Mouse (Mus musculus) CH12F3 (cell line): ENCODE measurements around the gene Dnajb5.

ENCODE experiments used
- in situ Hi-C: fragments of 300-500 bp; cut with MboI; formaldehyde crosslinking; loops from 2 replicates; pipeline ENCODE4 v1.14.3; 2020; ENCODE audit warnings: low sequenced_read_pairs

Gene Dnajb5

DNA sequence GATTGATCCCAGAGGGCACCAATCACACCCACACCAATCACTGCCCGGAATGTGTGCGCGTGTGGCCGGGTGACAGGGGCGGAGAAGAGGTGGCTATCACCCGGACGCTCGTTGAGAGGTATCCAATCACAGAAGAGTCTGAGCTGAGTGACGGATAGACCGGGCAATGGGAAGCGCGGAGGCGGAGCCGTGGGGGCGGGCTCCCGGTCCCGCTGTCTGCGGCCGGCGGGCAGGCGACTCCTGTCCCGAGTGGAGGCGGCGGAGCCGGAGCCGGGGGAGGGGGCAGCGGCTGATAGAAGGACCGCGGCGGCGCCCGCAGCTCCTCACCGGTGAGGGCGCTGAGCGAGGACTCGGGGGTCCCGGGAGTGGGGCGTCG lies at the start of gene Dnajb5:
Gene Dnajb5 (plus strand): TSS at position 139 of the 376 bp plus-strand sequence.
- in situ Hi-C loops = no loop called here

DNA sequence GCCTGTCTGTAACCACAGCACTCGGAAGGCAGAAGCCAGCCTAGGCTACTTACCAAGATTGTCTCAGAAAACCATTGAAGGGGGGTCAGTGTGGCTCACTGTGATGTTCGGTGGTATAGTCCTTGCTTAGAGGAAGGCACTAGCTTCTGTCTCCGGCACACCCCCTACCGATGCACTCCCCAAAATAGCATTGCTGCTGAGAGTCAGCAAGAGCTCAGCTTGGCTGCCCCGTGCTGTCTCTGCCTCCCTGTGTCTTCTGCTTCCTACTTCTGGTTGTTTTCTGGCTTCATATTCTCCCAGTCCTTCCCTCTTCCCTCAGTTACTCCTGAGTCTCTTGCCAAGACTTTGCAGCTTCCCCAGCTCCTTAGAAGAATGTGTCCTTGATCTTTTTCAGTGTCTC lies 48.7 kb upstream of the Dnajb5 start:
- in situ Hi-C loops = no loop called here

GRCm38 (mm10) chr4:42902174-42902573 lies 47.4 kb upstream of the Dnajb5 start:
- in situ Hi-C loops = no loop called here

DNA sequence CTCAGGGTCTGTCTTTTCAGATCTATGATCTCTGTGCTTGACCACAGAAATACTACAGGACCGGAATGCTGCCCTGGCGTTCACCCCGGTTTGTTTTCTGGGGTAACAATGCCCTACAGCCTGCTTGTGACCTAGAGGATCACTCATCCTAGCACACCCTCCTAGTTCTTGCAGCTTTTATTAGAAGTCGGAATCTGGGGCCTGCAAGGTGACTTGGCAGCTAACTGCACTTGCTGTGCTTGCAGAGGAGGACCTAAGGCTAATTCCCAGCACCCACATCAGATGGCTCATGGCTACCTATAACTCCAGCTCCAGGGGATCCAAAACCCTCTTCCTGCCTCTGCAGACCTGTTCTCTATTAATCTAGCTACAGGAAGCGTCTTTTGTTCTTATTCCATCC lies 46.9 kb upstream of the Dnajb5 start:
- in situ Hi-C loops = no loop called here

GRCm38 (mm10) chr4:42903942-42904341 lies 45.7 kb upstream of the Dnajb5 start:
- in situ Hi-C loops = no loop called here

- in situ Hi-C loops = no loop called here
These were observed 45.1 kb upstream of the Dnajb5 start for GRCm38 (mm10) chr4:42904523-42904922.

- in situ Hi-C loops = no loop called here
These were observed 44.6 kb upstream of the Dnajb5 start for GRCm38 (mm10) chr4:42904966-42905365.

GRCm38 (mm10) chr4:42913391-42913790 lies 36.2 kb upstream of the Dnajb5 start:
- in situ Hi-C loops = no loop called here

DNA sequence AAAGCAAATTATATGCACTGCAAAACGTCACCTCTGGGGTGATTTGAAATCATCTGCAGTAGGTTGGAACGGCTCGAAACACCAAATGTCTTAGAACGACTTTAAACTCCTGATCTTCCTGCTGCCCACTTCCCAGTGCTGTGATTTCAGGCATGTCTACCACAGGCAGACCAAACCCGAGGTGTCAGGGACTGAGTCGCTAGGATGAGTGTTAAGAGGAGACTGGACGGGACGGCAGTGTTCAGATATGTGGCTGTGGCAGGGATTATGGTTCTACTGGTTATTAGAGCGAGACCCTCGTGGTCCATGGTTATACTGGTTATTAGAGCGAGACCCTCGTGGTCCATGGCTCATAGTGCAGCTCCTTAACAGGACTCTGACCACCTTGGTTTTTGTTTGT lies 34.3 kb upstream of the Dnajb5 start:
- in situ Hi-C loops = no loop called here

DNA sequence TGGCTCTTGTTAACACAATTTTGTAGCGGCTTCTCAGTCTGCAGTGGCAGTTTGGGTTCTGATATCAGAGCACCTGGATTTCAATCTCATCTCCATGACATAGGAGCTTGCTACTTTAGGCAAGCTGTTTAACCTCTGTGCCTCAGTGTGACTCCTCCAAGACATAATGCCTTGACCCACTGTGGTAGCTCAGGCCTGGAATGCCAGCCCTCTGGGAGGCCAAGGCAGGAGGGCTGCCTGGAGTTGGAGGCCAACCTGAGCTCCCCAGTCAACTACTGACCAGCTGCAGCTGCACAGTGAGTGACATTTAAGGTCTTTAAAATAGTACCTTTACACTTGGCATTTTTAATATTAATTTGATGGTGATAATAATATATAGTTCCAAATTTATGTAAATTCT lies 33.6 kb upstream of the Dnajb5 start:
- in situ Hi-C loops = no loop called here

GRCm38 (mm10) chr4:42916617-42917401 lies 32.8 kb upstream of the Dnajb5 start, which contains the start of gene Phf24:
Phf24 (plus strand) TSS chr4:42916660.
- in situ Hi-C loops = no loop called here

GRCm38 (mm10) chr4:42917402-42917774 lies 32.2 kb upstream of the Dnajb5 start:
- in situ Hi-C loops = no loop called here

DNA sequence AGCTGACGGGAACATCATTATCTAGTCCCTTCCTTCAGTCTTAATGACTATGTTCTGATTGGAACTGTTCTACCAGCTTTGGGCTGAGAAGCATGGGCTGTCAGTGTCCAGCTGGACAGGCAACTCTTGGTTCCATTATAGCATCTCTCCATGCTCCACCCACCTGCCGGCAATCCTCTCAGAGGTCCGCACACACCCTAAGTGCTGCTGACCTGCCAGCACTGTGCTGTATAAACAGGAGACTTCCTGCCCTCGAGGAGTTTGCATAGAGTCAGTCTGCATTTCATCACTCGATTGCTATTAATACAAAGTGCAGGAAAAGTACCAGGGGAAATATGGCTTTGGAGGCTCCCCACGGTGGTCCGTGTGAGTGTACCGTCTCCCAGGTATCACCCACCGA lies 28.9 kb upstream of the Dnajb5 start:
- in situ Hi-C loops = no loop called here

GRCm38 (mm10) chr4:42921536-42921935 lies 28.1 kb upstream of the Dnajb5 start:
- in situ Hi-C loops = no loop called here

DNA sequence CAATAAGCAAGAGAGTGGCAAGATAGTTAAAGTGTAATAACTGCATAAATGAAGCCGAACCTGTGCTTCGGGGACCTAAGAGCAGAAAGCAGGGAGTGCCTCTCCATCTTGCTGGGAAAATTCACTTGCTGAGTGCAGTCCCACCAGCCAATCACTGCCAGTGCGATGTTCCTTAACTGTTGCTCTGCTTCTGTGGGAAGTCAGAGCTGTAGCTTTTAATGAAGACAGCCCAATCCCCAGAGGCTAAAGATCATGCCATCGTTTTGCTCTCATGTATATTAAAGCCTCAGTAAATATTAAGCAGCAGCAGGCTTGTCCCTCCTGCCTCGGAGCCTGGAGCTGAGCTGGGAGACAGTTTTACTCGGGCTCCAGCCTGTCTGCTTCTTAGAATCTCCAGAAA lies 27.6 kb upstream of the Dnajb5 start:
- in situ Hi-C loops = no loop called here

- in situ Hi-C loops = no loop called here
These were observed 27.2 kb upstream of the Dnajb5 start for GRCm38 (mm10) chr4:42922461-42922860.

DNA sequence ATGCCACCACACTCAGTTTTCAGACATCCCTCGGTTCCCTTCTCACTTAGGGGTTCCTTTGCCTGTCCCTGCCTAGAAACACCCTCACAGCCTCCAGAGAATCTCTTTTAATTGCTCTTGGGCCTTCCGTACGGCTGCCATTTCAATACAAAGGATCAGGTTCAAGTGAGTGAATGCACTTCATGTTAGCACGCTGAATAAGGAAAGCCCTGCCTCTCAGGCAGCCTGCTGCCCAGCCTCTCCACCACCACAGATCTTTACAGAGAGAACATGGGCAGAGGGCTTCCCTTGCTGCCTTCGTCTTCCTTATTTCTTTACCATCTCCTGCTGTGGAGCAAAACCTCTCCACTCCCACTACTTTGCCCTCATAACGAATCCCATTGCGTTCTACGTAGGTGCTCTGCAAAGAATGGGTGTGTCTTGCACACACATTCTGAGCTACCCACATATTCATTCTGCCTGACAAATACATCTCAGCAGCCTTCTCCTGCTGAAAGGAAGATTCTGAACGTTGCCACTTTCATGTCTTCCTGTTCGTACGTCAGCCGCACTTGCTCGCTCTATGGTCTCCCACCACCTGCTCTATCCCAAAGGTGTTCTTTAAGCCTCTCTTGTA lies 25.4 kb upstream of the Dnajb5 start:
- in situ Hi-C loops = no loop called here

DNA sequence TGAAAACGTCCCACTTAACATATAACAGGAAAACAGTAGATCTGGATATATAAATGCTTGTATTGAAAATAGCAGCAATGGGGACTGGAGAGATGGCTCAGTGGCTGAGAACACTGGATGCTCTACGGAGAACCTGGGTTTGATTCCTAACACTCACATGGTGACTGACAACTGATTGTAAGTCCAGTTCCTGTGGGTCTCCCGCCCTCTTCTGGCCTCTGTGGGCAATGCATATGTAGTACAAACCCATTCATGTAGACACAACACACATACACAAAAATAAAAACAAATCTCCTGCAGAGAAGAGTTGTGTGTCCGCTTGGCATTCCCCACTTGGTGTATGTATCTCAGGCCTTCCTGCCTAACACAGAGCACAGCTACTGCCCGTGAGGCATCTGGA lies 21.4 kb upstream of the Dnajb5 start:
- in situ Hi-C loops = no loop called here

DNA sequence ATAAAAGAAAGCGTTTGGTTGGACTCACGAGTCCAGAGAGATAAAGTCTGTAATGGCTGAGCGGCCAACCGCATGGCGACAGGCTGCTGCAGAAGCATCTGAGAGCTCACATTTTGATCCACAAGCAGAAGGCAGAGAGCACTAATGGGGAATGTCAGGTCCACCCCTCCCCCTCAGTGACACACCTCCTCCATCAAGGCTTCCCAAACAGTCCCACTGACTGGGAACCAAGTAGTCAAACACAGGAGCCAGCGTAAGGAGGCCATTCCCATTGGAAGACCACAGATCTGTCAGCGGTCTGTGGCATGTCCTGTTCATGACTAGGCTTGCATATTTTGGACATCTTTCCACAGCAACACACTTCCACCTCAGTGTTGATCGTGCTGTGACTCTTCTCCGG lies 20.7 kb upstream of the Dnajb5 start:
- in situ Hi-C loops = no loop called here

- in situ Hi-C loops = no loop called here
These were observed 17.2 kb upstream of the Dnajb5 start for GRCm38 (mm10) chr4:42932229-42932969.

GRCm38 (mm10) chr4:42933630-42934029 lies 16.0 kb upstream of the Dnajb5 start:
- in situ Hi-C loops = no loop called here

- in situ Hi-C loops = no loop called here
These were observed 8.2 kb upstream of the Dnajb5 start for GRCm38 (mm10) chr4:42941396-42941795.
